Comparison of ENCODE assay signal across 19 mouse cellular contexts in the genomic region with DNA sequence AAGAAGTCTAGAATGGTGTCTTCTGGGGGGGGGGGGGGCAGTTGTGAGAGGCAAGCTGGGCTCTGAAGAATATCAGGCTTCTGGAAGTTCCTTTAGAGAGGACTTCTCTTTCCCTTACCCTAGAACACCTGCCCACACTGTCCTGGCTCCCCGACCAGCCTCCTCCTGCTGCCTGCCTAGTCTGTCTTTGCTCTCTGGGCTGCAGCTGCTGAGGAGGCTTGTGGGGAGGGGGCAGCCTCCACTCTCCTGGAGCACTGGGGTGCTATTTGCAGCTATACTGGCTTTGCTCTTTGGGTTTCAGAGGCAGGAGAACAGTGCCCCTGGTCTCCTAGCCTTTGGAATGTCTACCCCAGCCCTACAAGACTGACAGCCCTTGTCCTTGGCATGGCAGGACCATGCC. TPM values are rescaled to one million over a fixed set of nuclear protein-coding genes. Genes with fewer than 3 reads are reported as not detected.
"Had no signal": no experiment of that assay in that cellular context is flagged by ENCODE, and none has a peak within 500 bp of the region (broad histone marks: within the 10 kb centered on the region; RNA-seq: fewer than 3 reads in every experiment).

No protein-coding gene starts in this region.

- DNase-seq: liver, embryonic 13.5 days; liver, postnatal 0 days; lung, adult 2 months; lung, postnatal 14 days; lung, postnatal 36 days; right cerebral cortex, postnatal 14 days; thymus, postnatal 25 days had no signal

- H3K4me1 ChIP-seq: liver, embryonic 13.5 days; liver, embryonic 15.5 days had no signal

- H3K9me3 ChIP-seq: liver, embryonic 13.5 days; liver, embryonic 15.5 days; lung, embryonic 15.5 days; megakaryocyte, embryonic 14.5 days; midbrain, embryonic 13.5 days; midbrain, embryonic 15.5 days; neural tube, embryonic 12.5 days; stomach, embryonic 15.5 days had no signal

- H3K4me2 ChIP-seq: liver, embryonic 13.5 days; liver, embryonic 15.5 days; lung, embryonic 15.5 days; midbrain, embryonic 11.5 days; midbrain, embryonic 13.5 days; midbrain, embryonic 15.5 days; neural tube, embryonic 12.5 days; stomach, embryonic 15.5 days had no signal

- H3K9ac ChIP-seq: liver, embryonic 13.5 days; liver, embryonic 15.5 days; liver, postnatal 0 days; lung, embryonic 15.5 days; midbrain, embryonic 13.5 days; midbrain, embryonic 15.5 days; neural tube, embryonic 12.5 days; stomach, embryonic 15.5 days had no signal

- H3K4me3 ChIP-seq: liver, embryonic 13.5 days; liver, embryonic 15.5 days; lung, embryonic 15.5 days; megakaryocyte, embryonic 14.5 days; midbrain, embryonic 13.5 days; midbrain, embryonic 15.5 days; neural tube, embryonic 12.5 days; stomach, embryonic 15.5 days had no signal

- H3K36me3 ChIP-seq: liver, embryonic 13.5 days; liver, embryonic 15.5 days; lung, embryonic 15.5 days; midbrain, embryonic 13.5 days; midbrain, embryonic 15.5 days; neural tube, embryonic 12.5 days; stomach, embryonic 15.5 days had no signal

- ATAC-seq: liver, postnatal 0 days; lung, postnatal 0 days; midbrain, embryonic 13.5 days; midbrain, embryonic 15.5 days had no signal

- H3K27ac ChIP-seq: liver, embryonic 13.5 days; liver, embryonic 15.5 days; lung, embryonic 15.5 days; macrophage; midbrain, embryonic 13.5 days; midbrain, embryonic 15.5 days; neural tube, embryonic 12.5 days; stomach, embryonic 15.5 days had no signal

RNA-seq across cellular contexts. Expression of a gene that starts 12.7 kb away (rescaled TPM):
- polyA plus RNA-seq: macrophage had no signal

RNA-seq across cellular contexts. Expression of a gene that starts 30.9 kb away (rescaled TPM):
- polyA plus RNA-seq: lung, adult 2 months; lung, embryonic 15.5 days; midbrain, embryonic 11.5 days; midbrain, embryonic 13.5 days; midbrain, embryonic 15.5 days; neural tube, embryonic 12.5 days; neural tube, embryonic 14.5 days had no signal

RNA-seq across cellular contexts. Expression of a gene that starts 53.0 kb away (rescaled TPM):
- polyA plus RNA-seq: liver, embryonic 15.5 days; liver, postnatal 0 days; midbrain, embryonic 11.5 days; midbrain, embryonic 13.5 days; midbrain, embryonic 15.5 days; midbrain, postnatal 0 days; neural tube, embryonic 14.5 days had no signal
